Mouse (Mus musculus) kidney, embryonic 15.5 days (tissue): ENCODE data around the gene Faah. TPM values are rescaled to one million over a fixed set of nuclear protein-coding genes. Genes with fewer than 3 reads are reported as not detected.

Experiments
- polyA plus RNA-seq: library from polyadenylated mRNA; unstranded; fragments of >200 nt; fragmentation: Nextera tagmentation; extraction: Ambion mirVana; gene quantifications from 2 replicates; pipeline ENCODE4 v1.2.1, GENCODE M21; 2015

Faah gene
- polyA plus RNA-seq, 1 experiment from 2014 or later = 10.5 TPM

Other genes starting within 250 kb of the Faah start
- gene Tex38, start 236.9 kb downstream of the Faah start, polyA plus RNA-seq = 0.28 and 0.60 TPM in 2 replicates
- gene Atpaf1, start 233.1 kb downstream of the Faah start, polyA plus RNA-seq = 55.2 and 60.7 TPM in 2 replicates
- 12.4 and 14.6 TPM in 2 replicates for gene Mob3c, start 189.8 kb downstream of the Faah start, polyA plus RNA-seq
- 23.4 and 25.6 TPM in 2 replicates for gene Mknk1, start 178.7 kb downstream of the Faah start, polyA plus RNA-seq
- 0.08 TPM in 1 of 2 replicates, not detected in the other for gene Kncn, start 133.5 kb downstream of the Faah start, polyA plus RNA-seq
- gene 6430628N08Rik, start 127.3 kb downstream of the Faah start, polyA plus RNA-seq = not detected in 2 replicates
- not detected in 2 replicates for gene Dmbx1, start 78.0 kb downstream of the Faah start, polyA plus RNA-seq
- 17.7 and 20.8 TPM in 2 replicates for gene Nsun4, start 36.0 kb upstream of the Faah start, polyA plus RNA-seq
- gene Uqcrh, start 57.1 kb upstream of the Faah start, polyA plus RNA-seq = 524 and 598 TPM in 2 replicates
- 72.4 and 79.5 TPM in 2 replicates for gene Lrrc41, start 57.3 kb upstream of the Faah start, polyA plus RNA-seq
- 34.4 and 36.6 TPM in 2 replicates for gene Rad54l, start 105.8 kb upstream of the Faah start, polyA plus RNA-seq
- gene Pomgnt1, start 105.9 kb upstream of the Faah start, polyA plus RNA-seq = 61.7 and 62.2 TPM in 2 replicates
- 2.7 and 3.2 TPM in 2 replicates for gene Lurap1, start 133.4 kb upstream of the Faah start, polyA plus RNA-seq
- gene Tspan1, start 149.7 kb upstream of the Faah start, polyA plus RNA-seq = 2.1 and 6.4 TPM in 2 replicates
- not detected in 2 replicates for gene 1700042G07Rik, start 155.4 kb upstream of the Faah start, polyA plus RNA-seq
- gene Gm49337, start 155.5 kb upstream of the Faah start, polyA plus RNA-seq = not detected in 2 replicates
- gene Pik3r3, start 203.7 kb upstream of the Faah start, polyA plus RNA-seq = 21.3 and 21.6 TPM in 2 replicates